ENCODE assay signal across 12 mouse cellular contexts in genomic region chr2:155943463-155943862, GRCm38 (mm10). TPM values are rescaled to one million over a fixed set of nuclear protein-coding genes. Genes with fewer than 3 reads are reported as not detected.
DNase-seq lines count a peak whose midpoint lies in the region; ATAC-seq and TF ChIP-seq lines count a peak whose summit lies in the region.
"Had no signal": no experiment of that assay in that cellular context is flagged by ENCODE, and none has a peak within 500 bp of the region (broad histone marks: within the 10 kb centered on the region; RNA-seq: fewer than 3 reads in every experiment).

No protein-coding gene starts in this region.

- peaks cover 13% of the 10 kb centered on the region for H3K27me3 ChIP-seq in heart, embryonic 14.5 days (ENCODE audit: control insufficient read depth, insufficient read depth, low read length)
- H3K27me3 ChIP-seq in forebrain, postnatal 0 days (ENCODE audit: insufficient read depth, low read length), result no peaks in the 10 kb centered on the region
- no peaks in the 10 kb centered on the region for H3K27me3 ChIP-seq in liver, postnatal 0 days (ENCODE audit: insufficient read depth, low read length)

- H3K4me1 ChIP-seq in heart, embryonic 14.5 days (ENCODE audit: control insufficient read depth in 2 of 2, insufficient read depth in 2 of 2, low read length in 2 of 2), result peaks cover 2 to 7% of the 10 kb centered on the region in 2 experiments; a peak in 2 of 4 replicates
- H3K4me1 ChIP-seq in forebrain, postnatal 0 days (ENCODE audit: insufficient read depth), result no peaks in the 10 kb centered on the region
- peaks cover 5% of the 10 kb centered on the region; the same call in 1 of the 2 replicates for H3K4me1 ChIP-seq in liver, postnatal 0 days (ENCODE audit: insufficient read depth)

- H3K4me2 ChIP-seq in heart, embryonic 14.5 days (ENCODE audit: low read length), result peak overlapping the region; percentile 42; the same call in 1 of the 2 replicates
- H3K4me2 ChIP-seq in forebrain, postnatal 0 days (ENCODE audit: low read depth), result peak overlapping the region; percentile 22; the same call in 1 of the 2 replicates
- H3K4me2 ChIP-seq in liver, postnatal 0 days (ENCODE audit: low read depth, low read length), result peak overlapping the region; percentile 18; the same call in 1 of the 2 replicates

- peak overlapping the region in 1 of 2 experiments; percentile 6; a peak in 2 of 4 replicates for H3K4me3 ChIP-seq in heart, embryonic 14.5 days (ENCODE audit: control insufficient read depth in 1 of 2, insufficient read depth in 1 of 2, low read depth in 1 of 2, low read length in 2 of 2)
- 0 out of 2 replicates have a peak overlapping the region, but pooled peaks have one; percentile 1 for H3K4me3 ChIP-seq in forebrain, postnatal 0 days (ENCODE audit: low read depth, low read length)
- H3K4me3 ChIP-seq in liver, postnatal 0 days (ENCODE audit: low read depth, low read length), result no peak overlapping the region

- H3K9me3 ChIP-seq in heart, embryonic 14.5 days (ENCODE audit: control insufficient read depth, low read length), result no peaks in the 10 kb centered on the region
- no peaks in the 10 kb centered on the region for H3K9me3 ChIP-seq in forebrain, postnatal 0 days (ENCODE audit: low read length)
- H3K9me3 ChIP-seq in liver, postnatal 0 days (ENCODE audit: low read length), result no peaks in the 10 kb centered on the region

- TF ChIP-seq EP300 in liver, postnatal 0 days (IDR thresholded peaks at IDR 0.05; ENCODE audit: low read depth), result no peak

- H3K36me3 ChIP-seq in heart, embryonic 14.5 days (ENCODE audit: control insufficient read depth, insufficient read depth, low read length), result no peaks in the 10 kb centered on the region
- H3K36me3 ChIP-seq in forebrain, postnatal 0 days (ENCODE audit: insufficient read depth), result no peaks in the 10 kb centered on the region
- H3K36me3 ChIP-seq in liver, postnatal 0 days (replicated peaks; ENCODE audit: insufficient read depth, low read length), result no peaks in the 10 kb centered on the region

- ATAC-seq in heart, embryonic 14.5 days (ENCODE audit: insufficient number of reproducible peaks, insufficient read depth, low FRiP score, low read depth), result no peak
- ATAC-seq in forebrain, postnatal 0 days, result no peak
- no peak for ATAC-seq in liver, postnatal 0 days

- no peak for TF ChIP-seq CTCF in forebrain, postnatal 0 days (IDR thresholded peaks at IDR 0.05; ENCODE audit: low read depth)
- no peak for TF ChIP-seq CTCF in liver, postnatal 0 days (IDR thresholded peaks at IDR 0.05; ENCODE audit: low read depth)

- H3K9ac ChIP-seq in heart, embryonic 14.5 days (ENCODE audit: low read length), result no peak overlapping the region
- no peak overlapping the region for H3K9ac ChIP-seq in forebrain, postnatal 0 days
- H3K9ac ChIP-seq in liver, postnatal 0 days (replicated peaks), result no peak overlapping the region

- WGBS in heart, embryonic 14.5 days, result 3% methylated on average over 8 of the region's 8 CpGs
- WGBS in forebrain, postnatal 0 days, result under 1% methylated on average over 8 of the region's 8 CpGs
- WGBS in liver, postnatal 0 days (ENCODE audit: insufficient replicate concordance), result 12% methylated on average over 8 of the region's 8 CpGs

- no peak overlapping the region for H3K27ac ChIP-seq in heart, embryonic 14.5 days (replicated peaks in 1 of 2; ENCODE audit: control insufficient read depth in 1 of 2, insufficient read depth in 1 of 2, low read depth in 2 of 2, low read length in 2 of 2)
- H3K27ac ChIP-seq in forebrain, postnatal 0 days (ENCODE audit: low read depth, low read length), result no peak overlapping the region
- no peak overlapping the region for H3K27ac ChIP-seq in liver, postnatal 0 days (ENCODE audit: low read depth)
- H3K27ac ChIP-seq: macrophage had no signal

- DNase-seq in heart, adult 8-10 months (ENCODE audit: low spot score), result no peak
- DNase-seq in ZHBTc4 (ENCODE audit: low read depth, low spot score), result peak; percentile 48
- DNase-seq in forebrain, postnatal 0 days, result no peak
- DNase-seq in liver, postnatal 0 days, result no peak
- no peak for DNase-seq in cerebellum, adult 9-10 months
- no peak for DNase-seq in cerebellum, postnatal 4 days (ENCODE audit: low spot score in 2 of 2)
- no peak for DNase-seq in frontal cortex, adult 2 months (ENCODE audit: extremely low spot score in 1 of 2, low spot score in 1 of 2)
- DNase-seq: adrenal gland, postnatal 36 days had no signal

RNA-seq across cellular contexts. Expression of gene Gdf5, which starts 1.7 kb away (rescaled TPM):
- polyA plus RNA-seq in heart, embryonic 14.5 days (2014; fragmentation: Nextera tagmentation; extraction: Ambion mirVana), result 0.27 and 0.44 TPM in 2 replicates
- not detected for total RNA-seq in heart, adult 8-10 months (2022)
- 3.9 TPM in 2 replicates for total RNA-seq in forebrain, postnatal 0 days (2014; rRNA removed)
- 3.7 and 3.8 TPM in 2 replicates for polyA plus RNA-seq in forebrain, postnatal 0 days (2015; fragmentation: Nextera tagmentation; extraction: Ambion mirVana)
- not detected in 2 replicates for polyA plus RNA-seq in liver, postnatal 0 days (2015; fragmentation: Nextera tagmentation; extraction: Ambion mirVana)
- 0.08 and 0.24 TPM in 2 replicates for polyA plus RNA-seq in frontal cortex, adult 2 months (2012; rRNA removed)
- polyA plus RNA-seq: C2C12, macrophage had no signal

RNA-seq across cellular contexts. Expression of gene Gm15557, which starts 2.9 kb away (rescaled TPM):
- polyA plus RNA-seq in heart, embryonic 14.5 days (2014; fragmentation: Nextera tagmentation; extraction: Ambion mirVana), result not detected in 2 replicates
- not detected for total RNA-seq in heart, adult 8-10 months (2022)
- not detected in 2 replicates for total RNA-seq in forebrain, postnatal 0 days (2014; rRNA removed)
- polyA plus RNA-seq in forebrain, postnatal 0 days (2015; fragmentation: Nextera tagmentation; extraction: Ambion mirVana), result not detected in 2 replicates
- not detected in 2 replicates for polyA plus RNA-seq in liver, postnatal 0 days (2015; fragmentation: Nextera tagmentation; extraction: Ambion mirVana)
- polyA plus RNA-seq in frontal cortex, adult 2 months (2012; rRNA removed), result not detected in 2 replicates
- total RNA-seq: adrenal gland, postnatal 36 days; gastrocnemius, adult 18-20 months had no signal
- polyA plus RNA-seq: C2C12, macrophage had no signal

RNA-seq across cellular contexts. Expression of gene Cep250, which starts 12.8 kb away (rescaled TPM):
- polyA plus RNA-seq in heart, embryonic 14.5 days (2014; fragmentation: Nextera tagmentation; extraction: Ambion mirVana), result 6.9 and 7.2 TPM in 2 replicates
- 1 to 10 TPM; 4.1 to 8.8 (median 6.0) TPM for total RNA-seq in heart, adult 8-10 months (2022)
- 17.2 and 18.7 TPM in 2 replicates for total RNA-seq in forebrain, postnatal 0 days (2014; rRNA removed)
- polyA plus RNA-seq in forebrain, postnatal 0 days (2015; fragmentation: Nextera tagmentation; extraction: Ambion mirVana), result 4.9 and 8.6 TPM in 2 replicates
- 3.1 and 5.0 TPM in 2 replicates for polyA plus RNA-seq in liver, postnatal 0 days (2015; fragmentation: Nextera tagmentation; extraction: Ambion mirVana)
- 18.1 and 18.4 TPM in 2 replicates for polyA plus RNA-seq in frontal cortex, adult 2 months (2012; rRNA removed)

RNA-seq across cellular contexts. Expression of gene Uqcc1, which starts 13.4 kb away (rescaled TPM):
- 110 and 116 TPM in 2 replicates for polyA plus RNA-seq in heart, embryonic 14.5 days (2014; fragmentation: Nextera tagmentation; extraction: Ambion mirVana)
- total RNA-seq in heart, adult 8-10 months (2022), result 100 to 1,000 TPM; 275 to 349 (median 295) TPM
- total RNA-seq in forebrain, postnatal 0 days (2014; rRNA removed), result 43.5 and 67.7 TPM in 2 replicates
- 55.9 and 63.0 TPM in 2 replicates for polyA plus RNA-seq in forebrain, postnatal 0 days (2015; fragmentation: Nextera tagmentation; extraction: Ambion mirVana)
- 29.3 and 31.7 TPM in 2 replicates for polyA plus RNA-seq in liver, postnatal 0 days (2015; fragmentation: Nextera tagmentation; extraction: Ambion mirVana)
- polyA plus RNA-seq in frontal cortex, adult 2 months (2012; rRNA removed), result 58.4 and 65.8 TPM in 2 replicates
